Mouse (Mus musculus) urinary bladder, postnatal 10 days (tissue): ENCODE data around the gene Afap1.

Experiments used
- DNase-seq: peaks from one replicate; pipeline ENCODE4 v3.0.0; 2022; ENCODE audit warnings: low spot score

Afap1 gene

DNA sequence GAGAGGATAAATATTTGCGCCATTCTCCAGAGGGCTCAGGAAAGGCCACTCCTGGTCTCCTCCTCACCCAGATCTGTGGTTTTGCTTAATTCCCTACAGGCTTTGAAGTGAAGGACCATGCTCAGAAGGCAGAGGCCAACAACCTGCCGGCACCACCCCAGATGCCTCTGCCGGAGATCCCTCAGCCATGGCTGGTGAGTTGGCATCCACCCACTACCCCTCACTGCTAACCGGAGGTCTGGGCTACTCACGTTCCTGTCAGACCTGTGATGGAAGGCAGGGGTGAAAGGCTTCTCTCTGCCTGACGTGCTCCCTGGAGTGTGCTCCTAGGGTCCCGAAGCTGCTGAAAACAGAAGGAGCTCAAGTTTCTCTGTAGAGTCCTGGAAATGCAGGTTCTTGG lies 42.8 kb downstream of the Afap1 start:
- no peak for DNase-seq

GRCm38 (mm10) chr5:35938249-35939223 lies 45.4 kb downstream of the Afap1 start:
- DNase-seq: no peak

GRCm38 (mm10) chr5:35939958-35940357 lies 46.8 kb downstream of the Afap1 start:
- no peak for DNase-seq

DNA sequence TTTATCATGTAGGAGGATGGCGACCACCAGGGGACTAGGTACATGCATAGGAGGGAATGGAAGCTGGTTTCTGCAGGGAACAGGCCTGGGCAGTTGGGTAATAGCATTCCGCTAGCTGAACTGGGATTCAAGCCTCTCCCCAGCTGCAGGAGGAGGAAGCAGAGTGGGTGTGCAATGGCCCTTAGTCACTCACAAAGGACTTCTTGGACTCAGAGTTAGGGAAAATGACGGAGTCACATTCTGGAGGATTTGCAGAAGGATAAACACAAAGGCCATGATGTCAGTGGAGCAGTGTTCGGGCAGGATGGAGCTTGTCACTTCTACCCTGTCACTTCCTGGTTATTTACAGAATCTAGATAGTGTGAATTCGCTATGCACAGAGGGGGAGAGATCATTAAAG lies 50.4 kb downstream of the Afap1 start:
- DNase-seq: no peak

DNA sequence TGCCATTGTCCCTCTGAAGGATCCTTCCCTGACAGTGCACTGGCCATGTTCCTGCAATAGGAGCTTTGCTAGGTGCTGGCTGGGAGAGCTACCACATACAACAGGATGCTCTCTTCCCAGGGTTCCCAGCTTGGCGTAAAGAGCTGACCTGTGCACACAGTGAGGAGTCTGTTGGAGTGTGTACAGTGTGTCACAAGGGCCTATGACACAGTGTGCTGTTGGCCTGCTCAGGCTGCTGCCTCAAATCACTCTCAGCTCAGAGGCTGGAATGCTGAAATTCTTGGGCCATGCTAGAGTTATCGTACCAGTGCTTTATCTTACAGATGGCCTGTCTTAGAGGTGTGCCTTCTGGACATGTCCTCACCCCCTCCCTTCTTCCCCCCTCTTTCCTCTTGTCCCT lies 53.7 kb downstream of the Afap1 start:
- no peak for DNase-seq

GRCm38 (mm10) chr5:35947427-35947826 lies 54.3 kb downstream of the Afap1 start:
- no peak for DNase-seq

- DNase-seq: no peak
Measured at GRCm38 (mm10) chr5:35948225-35948975, 55.3 kb downstream of the Afap1 start.

- no peak for DNase-seq
Measured at GRCm38 (mm10) chr5:35949061-35949460, 55.9 kb downstream of the Afap1 start.

DNA sequence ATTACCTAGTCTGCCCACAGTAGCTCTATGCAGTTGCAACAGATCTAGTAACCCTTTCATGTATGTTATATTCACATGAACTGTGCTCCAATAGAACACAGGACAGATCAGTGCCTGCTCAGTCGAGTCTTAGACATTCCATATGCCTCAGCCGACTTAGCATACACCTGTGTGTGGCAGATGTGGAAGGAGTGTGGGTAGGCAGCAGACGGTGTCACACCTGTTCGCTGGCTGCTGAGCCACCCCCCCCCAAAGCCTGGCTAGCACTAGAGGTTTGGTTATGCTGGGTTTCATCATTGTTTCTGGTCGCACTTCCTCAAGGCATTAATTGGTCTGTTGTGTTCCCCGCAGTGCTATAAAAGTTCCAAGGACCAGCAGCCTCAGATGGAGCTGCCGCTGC lies 57.4 kb downstream of the Afap1 start:
- DNase-seq: no peak

GRCm38 (mm10) chr5:35954055-35954718 lies 61.1 kb downstream of the Afap1 start:
- DNase-seq: no peak

DNA sequence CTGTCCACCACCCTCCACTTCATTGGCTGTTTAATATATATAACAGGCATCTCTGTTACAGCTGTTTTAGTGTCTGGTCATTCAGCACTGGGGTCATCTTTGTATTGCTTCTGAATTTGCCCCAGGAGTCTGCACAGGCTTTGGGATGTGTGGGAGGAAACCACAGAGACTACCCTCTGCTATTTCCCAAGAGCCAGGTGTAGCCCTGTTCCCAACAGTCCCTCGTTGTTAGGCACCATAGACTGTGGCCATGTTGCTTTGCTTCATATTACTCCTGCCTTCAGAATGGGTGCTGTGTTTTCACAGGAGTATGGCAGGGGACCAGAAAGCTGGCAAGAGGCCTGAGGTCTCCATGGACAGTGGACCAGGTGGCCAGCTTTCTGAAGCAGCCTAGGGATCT lies 63.1 kb downstream of the Afap1 start:
- DNase-seq: no peak

- no peak for DNase-seq
Measured at GRCm38 (mm10) chr5:35958681-35959080, 65.6 kb downstream of the Afap1 start.

DNA sequence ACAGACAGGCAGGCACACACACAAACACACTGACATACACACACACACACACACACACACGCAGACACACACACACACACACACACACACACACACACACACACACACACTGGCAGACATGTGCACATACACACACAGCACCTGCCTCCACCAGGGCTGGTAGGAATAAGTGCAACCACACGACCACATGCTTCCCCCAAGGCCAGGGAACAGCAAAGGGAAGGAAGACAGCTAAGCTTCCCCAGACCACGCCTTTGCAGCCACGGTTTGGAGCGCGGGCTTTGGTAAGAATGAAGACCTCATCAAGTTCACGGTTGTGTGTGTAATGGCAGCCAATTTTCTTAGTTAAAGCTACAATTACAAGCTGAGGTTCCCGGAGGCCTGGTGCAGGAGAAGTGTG lies 67.0 kb downstream of the Afap1 start:
- DNase-seq: no peak

- DNase-seq: no peak
Measured at GRCm38 (mm10) chr5:35961271-35961670, 68.2 kb downstream of the Afap1 start.

DNA sequence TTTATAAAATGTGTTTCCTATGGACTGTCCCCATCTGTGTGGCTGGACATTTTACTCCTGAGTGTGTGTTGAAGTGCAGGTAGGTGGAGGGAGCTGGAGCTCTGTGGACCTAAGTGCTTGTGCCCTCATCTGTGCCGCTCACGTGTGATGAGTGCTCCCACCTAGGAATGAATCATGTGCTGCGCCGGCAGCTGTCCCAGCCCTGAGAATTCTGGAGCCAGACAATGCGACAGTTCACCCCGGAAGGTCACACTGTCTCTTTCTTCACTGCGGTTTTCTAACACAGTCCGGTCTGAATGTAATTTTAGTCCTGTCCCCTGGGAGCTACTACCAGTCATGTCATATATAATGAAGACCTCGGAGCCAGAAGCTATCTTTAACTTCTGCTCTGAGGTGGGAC lies 70.5 kb downstream of the Afap1 start:
- DNase-seq: no peak

DNA sequence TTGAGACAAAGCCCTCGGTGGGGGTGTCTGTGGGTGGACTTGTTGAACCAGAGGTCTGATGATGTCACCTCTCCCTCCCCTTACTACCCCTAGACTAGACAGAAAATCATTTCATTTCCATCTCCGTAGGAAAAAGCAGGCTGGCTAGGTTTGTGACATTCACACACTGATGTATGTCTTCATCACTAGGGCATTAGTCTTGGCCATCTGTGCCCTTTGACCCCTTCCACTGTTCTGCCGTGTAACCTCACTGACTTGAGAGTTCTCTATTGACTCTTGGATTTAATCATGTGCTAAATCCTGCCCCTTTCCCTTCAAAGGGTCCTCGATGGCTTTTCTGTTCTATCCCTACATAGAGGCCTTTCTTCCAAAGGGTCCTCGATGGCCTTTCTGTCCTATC lies 71.9 kb downstream of the Afap1 start:
- DNase-seq: no peak

DNA sequence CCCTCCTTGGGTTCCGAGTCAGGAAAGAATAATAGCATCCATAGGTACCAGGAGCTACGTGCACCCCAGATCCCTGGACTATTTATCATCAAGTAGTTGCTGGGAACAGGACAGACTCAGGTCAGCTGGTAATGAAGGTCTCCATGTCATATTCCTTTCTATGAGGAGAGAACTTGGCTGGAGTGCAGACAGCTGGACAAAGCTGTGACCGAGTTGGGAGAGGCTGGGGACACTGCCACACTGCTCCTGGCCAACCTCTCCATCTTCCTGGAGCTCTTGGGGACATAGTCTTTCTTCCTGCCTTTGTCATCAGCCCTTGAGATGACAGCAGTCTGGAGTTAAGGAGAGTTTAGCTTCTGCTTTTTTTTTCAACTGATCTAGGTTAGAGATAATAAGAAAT lies 76.7 kb downstream of the Afap1 start:
- no peak for DNase-seq

GRCm38 (mm10) chr5:35970380-35971105 lies 77.4 kb downstream of the Afap1 start:
- no peak for DNase-seq

DNA sequence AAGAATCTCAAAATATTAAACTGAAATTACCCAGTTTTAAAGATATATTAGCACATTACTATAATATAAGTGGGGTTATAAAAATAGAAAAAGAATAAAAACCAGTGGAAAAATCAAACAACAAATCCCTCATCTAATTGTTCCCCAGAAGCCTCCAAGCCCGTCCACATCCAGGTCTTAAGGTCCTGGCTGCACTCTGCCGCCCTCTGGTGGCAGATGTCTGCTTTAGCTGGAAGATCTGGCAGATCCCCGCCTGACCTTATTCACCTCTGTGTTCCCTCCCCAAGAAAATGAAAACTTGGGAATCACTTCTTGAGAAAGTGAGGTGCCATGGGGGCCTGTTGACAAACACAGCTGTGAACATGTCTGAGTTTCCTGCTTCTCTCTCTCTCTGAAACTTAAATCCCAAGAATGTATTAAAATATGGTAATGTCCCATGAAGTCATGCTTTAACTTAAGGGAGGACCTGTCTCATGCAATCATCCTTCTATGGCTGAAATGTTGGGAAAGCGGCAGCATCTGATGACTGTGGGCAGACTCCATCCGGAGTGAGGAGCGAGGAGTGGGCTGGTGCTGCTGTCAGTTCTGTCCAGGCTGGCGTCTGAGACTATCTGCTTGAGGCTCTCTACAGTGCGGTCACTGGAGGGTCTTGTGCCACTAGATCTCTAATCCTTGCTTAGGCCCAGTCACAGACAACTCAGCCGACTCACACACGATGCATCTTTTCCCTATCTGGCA lies 78.9 kb downstream of the Afap1 start:
- peak; percentile 42 for DNase-seq

DNA sequence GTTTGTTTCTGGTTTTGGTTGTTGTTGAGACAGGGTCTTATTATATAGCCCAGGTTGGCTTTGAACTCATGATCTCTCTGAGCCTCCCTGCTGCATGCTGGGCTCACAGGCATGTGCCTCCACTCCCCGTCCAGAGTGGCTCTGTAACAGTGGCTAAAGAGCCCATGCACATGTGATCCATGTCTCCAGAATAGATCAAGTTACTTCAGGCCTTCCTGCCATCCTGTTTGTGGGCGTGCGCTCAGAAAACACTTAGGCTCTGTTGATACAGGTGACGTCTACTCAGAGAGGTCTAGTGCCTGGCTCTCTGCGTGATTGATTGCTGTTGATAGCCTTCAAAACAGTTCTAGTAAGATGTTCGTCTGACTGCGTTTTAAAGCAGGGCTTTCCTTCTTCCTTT lies 79.6 kb downstream of the Afap1 start:
- DNase-seq: no peak

DNA sequence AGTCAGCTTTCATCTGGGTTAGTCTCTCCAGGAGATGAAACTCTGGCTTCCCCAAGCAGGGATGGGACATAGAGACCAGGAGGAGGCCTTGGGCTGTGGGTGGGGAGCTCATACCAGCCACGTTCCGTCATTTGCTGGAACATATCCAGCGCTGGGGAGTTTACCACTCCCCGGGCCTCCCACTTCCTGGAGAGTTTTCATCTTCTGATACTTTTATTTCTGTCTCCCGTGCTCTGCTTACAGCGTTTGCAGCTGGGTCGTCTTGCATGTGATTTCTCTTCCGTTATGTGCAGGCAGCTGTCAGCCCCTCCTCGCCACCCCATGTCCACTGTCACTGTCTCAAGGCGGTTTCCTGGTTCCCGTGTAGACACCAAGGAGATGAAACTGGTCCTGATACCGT lies 80.7 kb downstream of the Afap1 start:
- DNase-seq: peak; percentile 55
